8 mouse cellular contexts compared by ENCODE assay signal in the genomic region with DNA sequence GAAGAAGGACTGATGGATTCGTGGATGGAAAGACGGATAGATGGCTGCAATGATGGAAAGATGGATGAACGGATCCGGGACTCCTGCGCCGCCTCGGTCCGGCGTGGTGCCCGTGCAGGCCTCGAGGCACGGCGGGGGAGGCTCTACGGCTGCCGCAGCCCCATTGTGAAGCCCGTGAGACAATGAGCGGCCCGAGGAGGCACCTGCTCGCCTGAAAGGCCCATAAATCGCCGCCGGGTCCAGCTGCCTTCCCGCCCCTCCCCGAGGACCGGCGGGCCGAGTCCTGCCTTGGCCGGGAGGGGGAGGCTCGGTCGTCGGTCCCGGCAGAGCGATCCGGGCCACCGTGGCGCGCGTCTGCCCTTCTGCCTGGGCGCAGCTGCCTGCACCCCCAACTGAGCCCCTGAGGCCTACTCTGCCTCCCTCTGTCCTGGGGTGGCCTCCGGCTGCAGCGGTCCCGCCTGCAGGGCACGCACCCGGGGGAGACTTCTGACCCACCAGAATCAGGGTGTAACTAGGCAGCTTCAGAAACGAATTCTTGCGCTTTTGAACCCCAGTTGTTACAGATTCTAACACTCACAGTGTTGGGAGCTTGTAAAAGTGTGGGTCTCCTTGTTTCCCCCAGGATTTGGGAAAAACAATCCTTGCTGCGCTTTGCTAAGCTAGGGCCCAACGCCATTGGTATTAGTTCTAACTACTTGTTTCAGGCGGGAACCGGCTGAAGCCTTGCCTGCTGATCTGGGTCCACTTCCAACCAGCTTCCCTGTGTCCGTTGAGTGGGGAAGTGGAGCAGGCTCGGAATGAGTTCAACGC. TPM values are rescaled to one million over a fixed set of nuclear protein-coding genes. Genes with fewer than 3 reads are reported as not detected.
DNase-seq lines count a peak whose midpoint lies in the region; ATAC-seq and TF ChIP-seq lines count a peak whose summit lies in the region.

No protein-coding gene starts in this region.

- H3K36me3 ChIP-seq in embryonic facial prominence, embryonic 15.5 days, result no peaks in the 10 kb centered on the region
- H3K36me3 ChIP-seq in intestine, postnatal 0 days (ENCODE audit: control insufficient read depth, insufficient read depth), result no peaks in the 10 kb centered on the region
- no peaks in the 10 kb centered on the region for H3K36me3 ChIP-seq in neural tube, embryonic 13.5 days

- ATAC-seq in embryonic facial prominence, embryonic 15.5 days (ENCODE audit: insufficient number of reproducible peaks, low FRiP score, low TSS enrichment, low read depth), result peak; percentile 39; the same call in 1 of the 2 replicates
- 0 out of 2 replicates have a peak, but pooled peaks have one; percentile 41 for ATAC-seq in intestine, postnatal 0 days
- peak; percentile 78 for ATAC-seq in neural tube, embryonic 13.5 days (ENCODE audit: low read depth)

- peak overlapping the region; percentile 11 for H3K4me3 ChIP-seq in left cerebral cortex, adult 2 months
- H3K4me3 ChIP-seq in embryonic facial prominence, embryonic 15.5 days (replicated peaks), result peak overlapping the region; percentile 36
- peak overlapping the region; percentile 39 for H3K4me3 ChIP-seq in intestine, postnatal 0 days (ENCODE audit: low read depth, low read length)
- H3K4me3 ChIP-seq in neural tube, embryonic 13.5 days, result peak overlapping the region; percentile 37
- H3K4me3 ChIP-seq in cerebellum, adult 2 months (replicated peaks; ENCODE audit: insufficient read depth, low read depth, low read length), result no peak overlapping the region

- H3K9me3 ChIP-seq in embryonic facial prominence, embryonic 15.5 days (replicated peaks), result no peaks in the 10 kb centered on the region
- no peaks in the 10 kb centered on the region for H3K9me3 ChIP-seq in intestine, postnatal 0 days (ENCODE audit: control insufficient read depth)
- H3K9me3 ChIP-seq in neural tube, embryonic 13.5 days, result no peaks in the 10 kb centered on the region

- H3K4me2 ChIP-seq in embryonic facial prominence, embryonic 15.5 days (replicated peaks), result peak overlapping the region; percentile 68
- H3K4me2 ChIP-seq in intestine, postnatal 0 days (replicated peaks; ENCODE audit: low read depth), result peak overlapping the region; percentile 69
- H3K4me2 ChIP-seq in neural tube, embryonic 13.5 days, result peak overlapping the region; percentile 64

- 6% methylated on average over 53 of the region's 53 CpGs for WGBS in embryonic facial prominence, embryonic 15.5 days
- 16% methylated on average over 44 of the region's 53 CpGs for WGBS in intestine, postnatal 0 days
- 3% methylated on average over 44 of the region's 53 CpGs for WGBS in neural tube, embryonic 13.5 days
- 10% methylated on average over 53 of the region's 53 CpGs for WGBS in cerebellum, adult 2 months

- intact Hi-C loops in left cerebral cortex, adult 2 months (cut with DNase I), result loop anchor here (5.0 kb wide), 1 partner anchor 74 kb away; no protein-coding TSS in a partner anchor

- H3K9ac ChIP-seq in embryonic facial prominence, embryonic 15.5 days, result peak overlapping the region; percentile 26; the same call in 1 of the 2 replicates
- H3K9ac ChIP-seq in intestine, postnatal 0 days (ENCODE audit: low read depth, low read length), result peak overlapping the region; percentile 8; the same call in 1 of the 2 replicates
- peak overlapping the region; percentile 68 for H3K9ac ChIP-seq in neural tube, embryonic 13.5 days

- no peak for DNase-seq in left cerebral cortex, adult 2 months (ENCODE audit: extremely low spot score in 1 of 2, low spot score in 2 of 2)
- no peak for DNase-seq in left cerebral cortex, adult 9 months (ENCODE audit: low spot score in 2 of 2)
- DNase-seq in cerebellum, postnatal 36 days, result no peak
- DNase-seq in cerebellum, adult 2 months, result no peak
- DNase-seq in right cerebral cortex, postnatal 10 days (ENCODE audit: low spot score in 2 of 2), result no peak

- no peak for TF ChIP-seq POLR2A in cerebellum, adult 2 months (IDR thresholded peaks at IDR 0.05; ENCODE audit: borderline replicate concordance, insufficient read depth, low read length)

- H3K27ac ChIP-seq in left cerebral cortex, adult 2 months, result no peak overlapping the region
- no peak overlapping the region for H3K27ac ChIP-seq in embryonic facial prominence, embryonic 15.5 days (replicated peaks)
- no peak overlapping the region for H3K27ac ChIP-seq in intestine, postnatal 0 days (ENCODE audit: low read depth, low read length)
- peak overlapping the region; percentile 90 for H3K27ac ChIP-seq in neural tube, embryonic 13.5 days (replicated peaks)
- H3K27ac ChIP-seq in cerebellum, adult 2 months (ENCODE audit: insufficient read depth, low read length), result no peak overlapping the region

- TF ChIP-seq CTCF in left cerebral cortex, adult 2 months (IDR thresholded peaks at IDR 0.05), result no peak; the same call in 1 of the 2 replicates
- TF ChIP-seq CTCF in intestine, postnatal 0 days (IDR thresholded peaks at IDR 0.05; ENCODE audit: low read depth), result peak; percentile 38
- no peak for TF ChIP-seq CTCF in cerebellum, adult 2 months (IDR thresholded peaks at IDR 0.05; ENCODE audit: borderline replicate concordance, insufficient read depth, low read depth, low read length)

- H3K4me1 ChIP-seq in embryonic facial prominence, embryonic 15.5 days, result peaks cover 18% of the 10 kb centered on the region
- H3K4me1 ChIP-seq in intestine, postnatal 0 days (replicated peaks; ENCODE audit: control insufficient read depth, insufficient read depth, low read length), result peaks cover 4% of the 10 kb centered on the region; the same call in 1 of the 2 replicates
- H3K4me1 ChIP-seq in neural tube, embryonic 13.5 days (replicated peaks), result peaks cover 41% of the 10 kb centered on the region
- peaks cover 20% of the 10 kb centered on the region for H3K4me1 ChIP-seq in cerebellum, adult 2 months (ENCODE audit: control insufficient read depth, insufficient read depth, low read length)

- H3K27me3 ChIP-seq in embryonic facial prominence, embryonic 15.5 days, result peaks cover 54% of the 10 kb centered on the region
- peaks cover 37% of the 10 kb centered on the region for H3K27me3 ChIP-seq in intestine, postnatal 0 days (replicated peaks; ENCODE audit: control insufficient read depth, insufficient read depth, low read length)
- H3K27me3 ChIP-seq in neural tube, embryonic 13.5 days, result 0 out of 2 replicates have a peak, but pooled peaks cover 8% of the 10 kb centered on the region
- peaks cover 9% of the 10 kb centered on the region; the same call in 1 of the 2 replicates for H3K27me3 ChIP-seq in cerebellum, adult 2 months (ENCODE audit: control insufficient read depth, insufficient read depth, low read length)

RNA-seq across cellular contexts. Expression of a gene that starts 15.0 kb away (rescaled TPM):
- total RNA-seq in left cerebral cortex, adult 2 months (2021), result 10 to 100 TPM; 10.3 to 10.7 TPM
- 1,694 and 1,933 TPM in 2 replicates for polyA plus RNA-seq in embryonic facial prominence, embryonic 15.5 days (2015; fragmentation: Nextera tagmentation; extraction: Ambion mirVana)
- 542 and 615 TPM in 2 replicates for polyA plus RNA-seq in intestine, postnatal 0 days (2015; fragmentation: Nextera tagmentation; extraction: Ambion mirVana)
- 464 and 633 TPM in 2 replicates for polyA plus RNA-seq in neural tube, embryonic 13.5 days (2015; fragmentation: Nextera tagmentation; extraction: Ambion mirVana)
- polyA plus RNA-seq in cerebellum, adult 2 months (2012; rRNA removed), result 8.2 and 12.4 TPM in 2 replicates

RNA-seq across cellular contexts. Expression of a gene that starts 27.7 kb away (rescaled TPM):
- under 1 TPM; 0.58 to 0.81 TPM for total RNA-seq in left cerebral cortex, adult 2 months (2021)
- polyA plus RNA-seq in embryonic facial prominence, embryonic 15.5 days (2015; fragmentation: Nextera tagmentation; extraction: Ambion mirVana), result 3.6 and 4.0 TPM in 2 replicates
- polyA plus RNA-seq in intestine, postnatal 0 days (2015; fragmentation: Nextera tagmentation; extraction: Ambion mirVana), result 21.6 and 25.0 TPM in 2 replicates
- polyA plus RNA-seq in neural tube, embryonic 13.5 days (2015; fragmentation: Nextera tagmentation; extraction: Ambion mirVana), result 0.28 and 0.29 TPM in 2 replicates
- polyA plus RNA-seq in cerebellum, adult 2 months (2012; rRNA removed), result 0.87 and 0.90 TPM in 2 replicates

RNA-seq across cellular contexts. Expression of a gene that starts 57.1 kb away (rescaled TPM):
- not detected for total RNA-seq in left cerebral cortex, adult 2 months (2021)
- polyA plus RNA-seq in embryonic facial prominence, embryonic 15.5 days (2015; fragmentation: Nextera tagmentation; extraction: Ambion mirVana), result 6.3 and 8.8 TPM in 2 replicates
- 1.0 and 1.3 TPM in 2 replicates for polyA plus RNA-seq in intestine, postnatal 0 days (2015; fragmentation: Nextera tagmentation; extraction: Ambion mirVana)
- 0.45 and 0.84 TPM in 2 replicates for polyA plus RNA-seq in neural tube, embryonic 13.5 days (2015; fragmentation: Nextera tagmentation; extraction: Ambion mirVana)
- polyA plus RNA-seq in cerebellum, adult 2 months (2012; rRNA removed), result not detected in 2 replicates

Comparison
In these comparisons a context has a peak if more than half of its experiments do, and no peak if none do; other contexts are left out.
1. H3K9ac ChIP-seq: peak in every context shown above with its lines; median percentile 68 in neural tube, embryonic 13.5 days; 26 in embryonic facial prominence, embryonic 15.5 days; 8 in intestine, postnatal 0 days.
2. RNA of a gene that starts 15.0 kb away (polyA plus RNA-seq): 1,694 to 1,933 TPM in embryonic facial prominence, embryonic 15.5 days, 542 to 615 TPM in intestine, postnatal 0 days and 464 to 633 TPM in neural tube, embryonic 13.5 days; 8.2 to 12.4 TPM in cerebellum, adult 2 months; every median in the first group is over 10 times any median in the second.
3. Peak in every context shown above with its lines, with median percentiles within 50 percentile points of each other: ATAC-seq and H3K4me2 ChIP-seq.